Mouse (Mus musculus) forebrain, embryonic 11.5 days (tissue): ENCODE data around the gene Ilk. TPM values are rescaled to one million over a fixed set of nuclear protein-coding genes. Genes with fewer than 3 reads are reported as not detected.
"Not testable (repeated sequence)": the region's sequence is repeated elsewhere in the genome, so short reads cannot be mapped to it uniquely, and the experiment has no call there.

ENCODE experiments used
- ATAC-seq: fragments of 200-750 bp; cut with Nextera tagmentation; replicated peaks from 2 replicates; pipeline ENCODE4 v1.8.0; 2017; ENCODE audit warnings: moderate TSS enrichment; ENCODE audit not compliant: low FRiP score
- DNase-seq: peaks from one replicate; pipeline ENCODE4 v3.0.0-alpha.2; 2017; ENCODE audit warnings: low spot score
- H3K27ac ChIP-seq: fragments of 300-500 bp; sonication (generic); 2 replicates; pipeline ENCODE4 v1.5.1; 2014; ENCODE audit warnings: low read depth, low read length
- H3K27me3 ChIP-seq: fragments of 300-500 bp; sonication (generic); 2 replicates; pipeline ENCODE4 v1.6.1; 2014; ENCODE audit warnings: mild to moderate bottlenecking, low read length, mixed read lengths; ENCODE audit not compliant: control insufficient read depth, insufficient read depth
- H3K36me3 ChIP-seq: fragments of 300-500 bp; sonication (generic); 2 replicates; pipeline ENCODE4 v1.6.1; 2014; ENCODE audit warnings: mild to moderate bottlenecking, low read length, moderate library complexity, mixed read lengths; ENCODE audit not compliant: control insufficient read depth, insufficient read depth
- H3K4me1 ChIP-seq: fragments of 300-500 bp; sonication (generic); replicated peaks from 2 replicates; pipeline ENCODE4 v1.6.1; 2014; ENCODE audit warnings: low read length, mixed read lengths; ENCODE audit not compliant: control insufficient read depth, insufficient read depth
- H3K4me2 ChIP-seq: fragments of 300-500 bp; sonication (generic); 2 replicates; pipeline ENCODE4 v1.6.1; 2014; ENCODE audit warnings: low read depth, mild to moderate bottlenecking, low read length, moderate library complexity, mixed read lengths; ENCODE audit not compliant: severe bottlenecking
- H3K4me3 ChIP-seq: fragments of 300-500 bp; sonication (generic); 2 replicates; pipeline ENCODE4 v1.5.1; 2014; ENCODE audit warnings: low read depth, low read length
- H3K9ac ChIP-seq: fragments of 300-500 bp; sonication (generic); 2 replicates; pipeline ENCODE4 v1.6.1; 2014; ENCODE audit warnings: low read length
- H3K9me3 ChIP-seq: fragments of 300-500 bp; sonication (generic); 2 replicates; pipeline ENCODE4 v1.6.1; 2016; ENCODE audit warnings: low read length, mixed read lengths; ENCODE audit not compliant: control insufficient read depth
- WGBS: fragments of 180-500 bp; shearing (Covaris S2); extraction: QIAGEN DNeasy Blood & Tissue Kit; methylation state at CpG from one replicate; pipeline ENCODE4 v1.1.7; 2014; 5-methylcytosine and 5-hydroxymethylcytosine counted together
- polyA plus RNA-seq: library from polyadenylated mRNA; unstranded; fragments of >200 nt; fragmentation: Nextera tagmentation; extraction: Ambion mirVana; gene quantifications from 2 replicates; pipeline ENCODE4 v1.2.1, GENCODE M21; 2014

Ilk gene
- polyA plus RNA-seq, 1 experiment from 2014 or later: 221 TPM

GRCm38 (mm10) chr7:105738948-105739347 lies 2.6 kb downstream of the Ilk start:
- Histone ChIP-seq H3K27ac (no peak overlapping the region), H3K4me2 (no peak overlapping the region; the same call in 1 of the 2 replicates), H3K27me3 (no peaks in the 10 kb centered on the region), H3K9ac (no peak overlapping the region), H3K9me3 (no peaks in the 10 kb centered on the region), H3K4me3 (no peak overlapping the region), H3K36me3 (peaks cover 5% of the 10 kb centered on the region; the same call in 1 of the 2 replicates), H3K4me1 (peaks cover 2% of the 10 kb centered on the region; the same call in 1 of the 2 replicates)
- 40% methylated on average over 3 of the region's 3 CpGs for WGBS
- ATAC-seq (no peak), DNase-seq (no peak)

- H3K4me2 ChIP-seq: no peak overlapping the region
- H3K27me3 ChIP-seq: no peaks in the 10 kb centered on the region
- H3K4me3 ChIP-seq: no peak overlapping the region
- ATAC-seq (no peak), DNase-seq (no peak)
- H3K9me3 ChIP-seq: no peaks in the 10 kb centered on the region
- H3K27ac ChIP-seq: no peak overlapping the region
- H3K9ac ChIP-seq: no peak overlapping the region
- peaks cover 2% of the 10 kb centered on the region; the same call in 1 of the 2 replicates for H3K4me1 ChIP-seq
- peaks cover 5% of the 10 kb centered on the region; the same call in 1 of the 2 replicates for H3K36me3 ChIP-seq
- 91% methylated on average over 13 of the region's 13 CpGs for WGBS
Observed at GRCm38 (mm10) chr7:105740089-105740795, 3.9 kb downstream of the Ilk start.

- Histone ChIP-seq H3K4me1 (peaks cover 2% of the 10 kb centered on the region; the same call in 1 of the 2 replicates), H3K9ac (no peak overlapping the region), H3K9me3 (no peaks in the 10 kb centered on the region), H3K4me3 (no peak overlapping the region), H3K36me3 (peaks cover 5% of the 10 kb centered on the region; the same call in 1 of the 2 replicates), H3K27ac (no peak overlapping the region), H3K4me2 (no peak overlapping the region), H3K27me3 (no peaks in the 10 kb centered on the region)
- ATAC-seq: no peak
- 92% methylated on average over 6 of the region's 6 CpGs for WGBS
- DNase-seq: no peak
Observed at GRCm38 (mm10) chr7:105740851-105741250, 4.5 kb downstream of the Ilk start.

- Histone ChIP-seq H3K27me3 (no peaks in the 10 kb centered on the region), H3K4me1 (peaks cover 2% of the 10 kb centered on the region; the same call in 1 of the 2 replicates), H3K9me3 (no peaks in the 10 kb centered on the region), H3K4me3 (no peak overlapping the region), H3K4me2 (no peak overlapping the region), H3K36me3 (peaks cover 5% of the 10 kb centered on the region; the same call in 1 of the 2 replicates), H3K27ac (no peak overlapping the region), H3K9ac (no peak overlapping the region)
- ATAC-seq (no peak), DNase-seq (no peak)
- WGBS: 93% methylated on average over 9 of the region's 9 CpGs
Observed at GRCm38 (mm10) chr7:105741978-105742377, 5.6 kb downstream of the Ilk start.

GRCm38 (mm10) chr7:105742539-105743215 lies 6.3 kb downstream of the Ilk start:
- peak overlapping the region; percentile 86; the same call in 1 of the 2 replicates for H3K4me2 ChIP-seq
- not testable (repeated sequence) for H3K4me3 ChIP-seq, H3K27me3 ChIP-seq, H3K36me3 ChIP-seq, H3K4me1 ChIP-seq, H3K9ac ChIP-seq, H3K9me3 ChIP-seq, ATAC-seq, H3K27ac ChIP-seq, DNase-seq
- 90% methylated on average over 7 of the region's 7 CpGs for WGBS

- not testable (repeated sequence) for H3K4me1 ChIP-seq, ATAC-seq, H3K27me3 ChIP-seq, H3K36me3 ChIP-seq, H3K9me3 ChIP-seq, DNase-seq, H3K27ac ChIP-seq
- WGBS: 34% methylated on average over 20 of the region's 20 CpGs
- Histone ChIP-seq H3K4me3 (peak overlapping the region; percentile 96), H3K9ac (peak overlapping the region; percentile 91), H3K4me2 (peak overlapping the region; percentile 86)
Observed at GRCm38 (mm10) chr7:105743246-105743925, 7.0 kb downstream of the Ilk start.

- ATAC-seq (peak; percentile 98), DNase-seq (peak; percentile 93)
- Histone ChIP-seq H3K4me3 (peak within 1 kb of the TSS; percentile 96), H3K4me2 (peak within 1 kb of the TSS; percentile 86), H3K9me3 (no peaks in the 10 kb centered on the region), H3K9ac (peak within 1 kb of the TSS; percentile 91), H3K36me3 (peaks cover 5% of the 10 kb centered on the region; the same call in 1 of the 2 replicates), H3K27me3 (no peaks in the 10 kb centered on the region), H3K27ac (peak within 1 kb of the TSS; percentile 19; the same call in 1 of the 2 replicates), H3K4me1 (no peaks in the 10 kb centered on the region; the same call in 1 of the 2 replicates)
- WGBS: under 1% methylated on average over 59 of the region's 67 CpGs
Observed at GRCm38 (mm10) chr7:105743926-105744590, 7.7 kb downstream of the Ilk start, which contains the start of gene Taf10. TSS of gene Taf10 (minus strand) at chr7:105744361.

GRCm38 (mm10) chr7:105747776-105748175 lies 11.4 kb downstream of the Ilk start:
- no peaks in the 10 kb centered on the region for H3K36me3 ChIP-seq
- H3K4me2 ChIP-seq: no peak overlapping the region
- no peak for ATAC-seq
- H3K9me3 ChIP-seq: no peaks in the 10 kb centered on the region
- no peak overlapping the region for H3K9ac ChIP-seq
- peaks cover 1% of the 10 kb centered on the region; the same call in 1 of the 2 replicates for H3K4me1 ChIP-seq
- 89% methylated on average over 2 of the region's 2 CpGs for WGBS
- H3K27ac ChIP-seq: no peak overlapping the region
- no peak for DNase-seq
- no peaks in the 10 kb centered on the region for H3K27me3 ChIP-seq
- H3K4me3 ChIP-seq: no peak overlapping the region
